Mouse (Mus musculus) heart, postnatal 0 days (tissue): ENCODE data around the gene Ccl1. TPM values are rescaled to one million over a fixed set of nuclear protein-coding genes. Genes with fewer than 3 reads are reported as not detected.

ENCODE experiments used
- ATAC-seq: fragments of 200-750 bp; cut with Nextera tagmentation; 2 replicates; pipeline ENCODE4 v1.8.0; 2017; ENCODE audit warnings: low read depth, moderate number of reproducible peaks, moderate library complexity; ENCODE audit not compliant: insufficient read depth
- DNase-seq: peaks from one replicate; pipeline ENCODE4 v3.0.0-alpha.2; 2016; ENCODE audit warnings: low spot score
- H3K27ac ChIP-seq: fragments of 300-500 bp; sonication (generic); 2 replicates; pipeline ENCODE4 v1.5.1; 2014; ENCODE audit warnings: low read depth, mild to moderate bottlenecking
- H3K27me3 ChIP-seq: fragments of 300-500 bp; sonication (generic); 2 replicates; pipeline ENCODE4 v1.6.1; 2014; ENCODE audit warnings: low read length, mixed read lengths; ENCODE audit not compliant: control insufficient read depth, insufficient read depth
- H3K36me3 ChIP-seq: fragments of 300-500 bp; sonication (generic); replicated peaks from 2 replicates; pipeline ENCODE4 v1.6.1; 2014; ENCODE audit warnings: low read length, mixed read lengths; ENCODE audit not compliant: control insufficient read depth, insufficient read depth
- H3K4me1 ChIP-seq: fragments of 300-500 bp; sonication (generic); 2 replicates; pipeline ENCODE4 v1.6.1; 2014; ENCODE audit warnings: antibody characterized with exemption; ENCODE audit not compliant: control insufficient read depth, insufficient read depth
- H3K4me2 ChIP-seq: fragments of 300-500 bp; sonication (generic); 2 replicates; pipeline ENCODE4 v1.6.1; 2014; ENCODE audit warnings: low read depth, mild to moderate bottlenecking, low read length, moderate library complexity
- H3K4me3 ChIP-seq: fragments of 300-500 bp; sonication (generic); 2 replicates; pipeline ENCODE4 v1.5.1; 2014; ENCODE audit warnings: low read depth, low read length
- H3K9ac ChIP-seq: fragments of 300-500 bp; sonication (generic); replicated peaks from 2 replicates; pipeline ENCODE4 v1.6.1; 2014; ENCODE audit warnings: low read depth, low read length, mixed read lengths
- H3K9me3 ChIP-seq: fragments of 300-500 bp; sonication (generic); replicated peaks from 2 replicates; pipeline ENCODE4 v1.6.1; 2016; ENCODE audit warnings: low read length; ENCODE audit not compliant: control insufficient read depth
- CTCF ChIP-seq: IDR thresholded peaks from 2 replicates; pipeline ENCODE4 v1.5.1; 2016; ENCODE audit warnings: antibody characterized with exemption, control low read depth, low read depth
- EP300 ChIP-seq: IDR thresholded peaks from 2 replicates; pipeline ENCODE4 v1.6.1; 2016; ENCODE audit warnings: antibody characterized with exemption, low read depth
- WGBS: fragments of 180-500 bp; shearing (Covaris S2); extraction: QIAGEN DNeasy Blood & Tissue Kit; methylation state at CpG from one replicate; pipeline ENCODE4 v1.1.7; 2014; 5-methylcytosine and 5-hydroxymethylcytosine counted together
- polyA plus RNA-seq: library from polyadenylated mRNA; unstranded; fragments of >200 nt; fragmentation: Nextera tagmentation; extraction: Ambion mirVana; gene quantifications from 2 replicates; pipeline ENCODE4 v1.2.1, GENCODE M21; 2015
- total RNA-seq: library from RNA; depleted of rRNA; stranded (reverse); fragments of >200 nt; gene quantifications from 2 replicates; pipeline ENCODE4 v1.2.3, GENCODE M21; 2014; ENCODE audit warnings: low replicate concordance; rRNA removed

The Ccl1 gene
- total and polyA plus RNA-seq, 2 experiments from 2014 or later = not detected

DNA sequence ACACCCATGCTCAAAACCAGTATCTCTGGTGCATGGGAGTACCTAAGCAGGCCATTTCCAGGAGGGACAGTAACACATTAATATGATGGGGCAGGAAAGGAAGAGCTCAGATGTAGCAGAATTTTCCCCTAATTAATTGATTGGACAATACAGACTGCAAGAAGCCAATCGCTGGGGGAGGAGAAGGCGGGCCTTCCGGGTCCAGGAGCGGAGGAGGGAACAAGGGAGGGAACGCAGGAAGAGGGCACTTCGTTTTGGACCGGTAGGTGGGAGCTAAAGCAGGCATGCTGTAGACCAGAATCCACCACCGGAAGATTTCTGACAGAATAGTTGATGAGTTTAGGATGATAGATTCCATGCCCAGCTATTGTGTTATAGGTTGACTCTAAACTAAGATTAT, 142.2 kb downstream of the Ccl1 start:
- Histone ChIP-seq H3K27me3 (no peaks in the 10 kb centered on the region), H3K27ac (no peak overlapping the region), H3K36me3 (no peaks in the 10 kb centered on the region), H3K9me3 (no peaks in the 10 kb centered on the region), H3K9ac (no peak overlapping the region), H3K4me3 (no peak overlapping the region), H3K4me1 (no peaks in the 10 kb centered on the region), H3K4me2 (no peak overlapping the region)
- DNase-seq (no peak), ATAC-seq (no peak)
- WGBS = 63% methylated on average over 8 of the region's 8 CpGs
- TF ChIP-seq CTCF (no peak), EP300 (no peak)

DNA sequence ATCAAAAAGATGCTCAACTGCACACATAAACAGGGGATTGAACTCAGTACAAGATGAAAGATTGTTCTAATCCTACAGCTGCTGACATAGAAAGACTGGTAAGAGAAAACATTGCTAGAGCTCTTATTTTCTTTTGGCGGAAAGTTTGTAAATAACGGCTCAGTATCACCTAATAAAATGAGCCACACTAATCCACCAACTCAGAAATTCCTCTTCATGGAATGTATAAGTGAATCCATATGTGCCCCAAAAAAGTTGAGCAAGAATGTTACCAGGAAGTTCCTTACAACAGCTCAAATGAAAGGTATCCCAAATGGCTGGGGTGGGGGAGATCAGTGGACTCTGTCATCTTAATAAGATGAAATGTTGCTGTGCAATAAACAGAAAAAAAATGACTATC, 146.4 kb downstream of the Ccl1 start:
- TF ChIP-seq CTCF (no peak), EP300 (no peak)
- H3K4me1 ChIP-seq = no peaks in the 10 kb centered on the region
- no peak overlapping the region for H3K9ac ChIP-seq
- no peak overlapping the region for H3K4me2 ChIP-seq
- DNase-seq (no peak), ATAC-seq (no peak)
- no peaks in the 10 kb centered on the region for H3K27me3 ChIP-seq
- no peak overlapping the region for H3K27ac ChIP-seq
- no peak overlapping the region for H3K4me3 ChIP-seq
- WGBS = 89% methylated on average over 2 of the region's 2 CpGs
- no peaks in the 10 kb centered on the region for H3K36me3 ChIP-seq
- no peaks in the 10 kb centered on the region for H3K9me3 ChIP-seq

DNA sequence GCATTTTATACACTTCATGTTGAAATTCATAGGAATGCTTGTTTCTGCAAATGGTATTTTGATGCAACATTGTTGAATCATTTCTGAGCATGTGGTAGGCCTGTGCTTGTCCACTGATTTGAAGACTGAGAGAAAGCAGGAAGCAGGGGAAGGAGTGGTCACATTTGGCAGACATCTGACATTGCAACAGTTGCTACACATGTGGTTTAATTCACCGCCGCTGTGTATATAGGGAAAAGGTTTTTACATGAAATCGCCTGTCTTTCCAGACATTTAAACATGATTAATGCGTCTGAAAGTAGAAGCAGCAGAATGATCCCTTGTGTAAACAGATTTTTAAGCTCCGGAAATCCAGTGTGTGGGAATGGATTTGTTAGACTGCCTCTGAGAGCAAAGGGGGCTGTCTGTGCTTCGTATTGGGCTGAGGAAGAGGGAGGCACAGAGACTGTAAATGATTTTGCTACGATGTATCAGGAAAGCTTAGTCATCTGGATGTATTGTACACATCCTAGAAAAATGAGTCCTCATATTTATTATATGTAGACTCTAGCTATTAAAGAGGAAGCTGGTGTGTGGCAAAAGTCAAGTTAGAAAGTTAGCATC, 165.9 kb downstream of the Ccl1 start:
- TF ChIP-seq CTCF (no peak), EP300 (no peak)
- H3K36me3 ChIP-seq = no peaks in the 10 kb centered on the region
- 63% methylated on average over 7 of the region's 7 CpGs for WGBS
- no peak overlapping the region for H3K9ac ChIP-seq
- no peak overlapping the region for H3K27ac ChIP-seq
- no peaks in the 10 kb centered on the region for H3K27me3 ChIP-seq
- no peaks in the 10 kb centered on the region for H3K4me1 ChIP-seq
- H3K4me3 ChIP-seq = no peak overlapping the region
- no peak overlapping the region for H3K4me2 ChIP-seq
- H3K9me3 ChIP-seq = no peaks in the 10 kb centered on the region
- DNase-seq = peak; percentile 9
- ATAC-seq = no peak

DNA sequence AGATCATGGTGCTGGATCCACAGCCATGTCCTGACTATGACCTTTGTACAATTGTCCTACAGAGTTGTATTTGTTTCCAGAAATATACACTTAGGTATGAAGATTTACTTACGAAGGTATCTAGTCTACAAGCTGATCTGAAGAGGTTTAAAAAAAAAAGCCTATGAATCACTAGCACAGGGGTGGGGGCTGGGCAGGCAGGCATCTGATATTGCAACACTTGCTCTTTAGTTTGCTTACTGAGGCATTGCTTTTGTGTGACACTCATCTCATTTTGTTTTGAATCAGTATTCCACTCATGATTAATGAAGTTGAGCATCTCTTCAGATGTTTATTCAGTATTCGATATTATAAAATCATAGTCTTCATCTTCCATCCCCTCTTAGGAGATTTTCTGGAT, 169.3 kb downstream of the Ccl1 start:
- Histone ChIP-seq H3K9me3 (no peaks in the 10 kb centered on the region), H3K36me3 (no peaks in the 10 kb centered on the region), H3K4me2 (no peak overlapping the region), H3K9ac (no peak overlapping the region), H3K27me3 (no peaks in the 10 kb centered on the region), H3K27ac (no peak overlapping the region), H3K4me1 (no peaks in the 10 kb centered on the region), H3K4me3 (no peak overlapping the region)
- TF ChIP-seq EP300 = no peak
- TF ChIP-seq CTCF = no peak
- DNase-seq (no peak), ATAC-seq (no peak)
- WGBS = 72% methylated on average over 2 of the region's 2 CpGs

DNA sequence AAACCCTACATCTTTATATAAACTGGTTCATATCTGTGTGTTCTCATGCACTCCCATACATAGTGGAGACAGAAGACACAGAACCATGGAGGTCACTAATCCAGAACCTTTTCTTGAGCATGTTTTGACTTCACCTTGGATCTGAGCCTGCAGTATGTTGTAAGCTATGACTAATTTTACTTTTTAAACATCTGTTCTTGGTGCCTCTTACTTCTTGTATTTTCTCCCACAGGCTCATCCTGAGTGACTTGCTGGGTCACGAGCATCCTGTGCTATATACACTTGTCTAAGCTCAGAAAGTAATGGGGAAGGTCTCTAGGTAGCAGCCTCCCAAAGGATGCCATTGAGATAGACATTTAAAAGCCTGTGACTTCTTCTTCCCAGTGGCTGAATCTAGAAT, 172.5 kb downstream of the Ccl1 start:
- no peak overlapping the region for H3K9ac ChIP-seq
- H3K4me3 ChIP-seq = no peak overlapping the region
- no peaks in the 10 kb centered on the region for H3K9me3 ChIP-seq
- H3K27ac ChIP-seq = no peak overlapping the region
- TF ChIP-seq EP300 (no peak), CTCF (no peak)
- H3K27me3 ChIP-seq = no peaks in the 10 kb centered on the region
- no peak overlapping the region for H3K4me2 ChIP-seq
- no peak for ATAC-seq
- no peaks in the 10 kb centered on the region for H3K36me3 ChIP-seq
- no peak for DNase-seq
- H3K4me1 ChIP-seq = no peaks in the 10 kb centered on the region
- 36% methylated on average over 1 of the region's 1 CpGs for WGBS

Other genes with a start within 250 kb of the Ccl1 start
- not detected in 2 replicates for gene Ccl11, start 247.9 kb downstream of the Ccl1 start, total RNA-seq
- 0.18 and 0.20 TPM in 2 replicates for gene Ccl11, start 247.9 kb downstream of the Ccl1 start, polyA plus RNA-seq
- gene Ccl12, start 203.8 kb downstream of the Ccl1 start, total RNA-seq = not detected in 2 replicates
- gene Ccl12, start 203.8 kb downstream of the Ccl1 start, polyA plus RNA-seq = 3.2 and 5.1 TPM in 2 replicates
- gene Ccl8, start 190.5 kb downstream of the Ccl1 start, total RNA-seq = not detected in 2 replicates
- gene Ccl8, start 190.5 kb downstream of the Ccl1 start, polyA plus RNA-seq = not detected in 2 replicates
- 0.15 TPM in 1 of 2 replicates, not detected in the other for gene Tmem132e, start 83.2 kb upstream of the Ccl1 start, total RNA-seq
- not detected in 2 replicates for gene Tmem132e, start 83.2 kb upstream of the Ccl1 start, polyA plus RNA-seq